Mouse (Mus musculus) midbrain, postnatal 0 days (tissue): ENCODE measurements at regions not wholly inside any gene's neighbourhood (a gene's known extent, or its start where the extent isn't known, plus 50 kb on each side); places are given as distances from the start of the nearest gene placed in this dataset.

ENCODE experiments used
- ATAC-seq: fragments of 200-750 bp; cut with Nextera tagmentation; 2 replicates; pipeline ENCODE4 v1.8.0; 2017; ENCODE audit warnings: moderate number of reproducible peaks, mild to moderate bottlenecking, moderate TSS enrichment, moderate library complexity; ENCODE audit not compliant: low FRiP score
- DNase-seq: peaks from one replicate; pipeline ENCODE4 v3.0.0-alpha.2; 2015; ENCODE audit warnings: low spot score
- H3K27ac ChIP-seq: fragments of 300-500 bp; sonication (generic); 2 replicates; pipeline ENCODE4 v1.5.1; 2014; ENCODE audit warnings: low read depth, mild to moderate bottlenecking, low read length, mixed read lengths
- H3K27me3 ChIP-seq: fragments of 300-500 bp; sonication (generic); 2 replicates; pipeline ENCODE4 v1.6.1; 2014; ENCODE audit warnings: low read length, control low read depth, mixed read lengths; ENCODE audit not compliant: insufficient read depth
- H3K36me3 ChIP-seq: fragments of 300-500 bp; sonication (generic); 2 replicates; pipeline ENCODE4 v1.6.1; 2014; ENCODE audit warnings: low read length, control low read depth, mixed read lengths; ENCODE audit not compliant: insufficient read depth
- H3K4me1 ChIP-seq: fragments of 300-500 bp; sonication (generic); 2 replicates; pipeline ENCODE4 v1.6.1; 2014; ENCODE audit warnings: mild to moderate bottlenecking, control low read depth, antibody characterized with exemption, low read length, mixed read lengths; ENCODE audit not compliant: insufficient read depth
- H3K4me2 ChIP-seq: fragments of 300-500 bp; sonication (generic); 2 replicates; pipeline ENCODE4 v1.6.1; 2014; ENCODE audit warnings: low read depth, mild to moderate bottlenecking, low read length, mixed read lengths; ENCODE audit not compliant: poor library complexity, severe bottlenecking
- H3K4me3 ChIP-seq: fragments of 300-500 bp; sonication (generic); 2 replicates; pipeline ENCODE4 v1.5.1; 2014; ENCODE audit warnings: low read depth, mild to moderate bottlenecking, low read length, moderate library complexity
- H3K9ac ChIP-seq: fragments of 300-500 bp; sonication (generic); replicated peaks from 2 replicates; pipeline ENCODE4 v1.6.1; 2014; ENCODE audit warnings: mild to moderate bottlenecking, low read length, moderate library complexity, mixed read lengths; ENCODE audit not compliant: poor library complexity, severe bottlenecking
- H3K9me3 ChIP-seq: fragments of 300-500 bp; sonication (generic); 2 replicates; pipeline ENCODE4 v1.6.1; 2016; ENCODE audit warnings: low read length, control low read depth
- CTCF ChIP-seq: IDR thresholded peaks from 2 replicates; pipeline ENCODE4 v1.5.1; 2016; ENCODE audit warnings: antibody characterized with exemption, mild to moderate bottlenecking
- WGBS: fragments of 180-500 bp; shearing (Covaris S2); extraction: QIAGEN DNeasy Blood & Tissue Kit; methylation state at CpG from one replicate; pipeline ENCODE4 v1.1.7; 2014; 5-methylcytosine and 5-hydroxymethylcytosine counted together

DNA sequence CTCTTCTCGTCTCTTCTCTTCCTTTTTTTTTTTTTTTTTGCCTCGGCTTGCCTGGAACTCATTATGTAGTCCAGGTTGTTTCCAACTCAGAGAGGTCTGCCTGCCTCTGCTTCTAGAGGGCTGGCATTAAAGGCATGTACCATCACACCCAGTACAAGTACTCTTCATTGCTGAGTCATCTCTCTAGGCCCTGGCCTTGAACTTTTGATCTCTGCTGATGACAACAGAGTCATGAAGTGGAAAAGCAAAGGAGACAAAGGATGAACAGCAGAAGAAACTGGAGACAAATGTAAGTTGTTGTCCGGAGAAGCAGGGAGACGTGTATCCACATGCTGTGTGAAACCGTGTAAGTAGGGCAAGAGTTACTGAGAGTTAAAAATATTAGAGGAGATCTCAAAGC lies 103.7 kb downstream of the Zfp706 start:
- Histone ChIP-seq H3K27me3 (no peaks in the 10 kb centered on the region), H3K9ac (no peak overlapping the region), H3K27ac (no peak overlapping the region), H3K4me2 (no peak overlapping the region), H3K36me3 (no peaks in the 10 kb centered on the region), H3K4me1 (peaks cover 15% of the 10 kb centered on the region; the same call in 1 of the 2 replicates), H3K9me3 (no peaks in the 10 kb centered on the region), H3K4me3 (no peak overlapping the region)
- TF ChIP-seq CTCF: no peak
- DNase-seq (no peak), ATAC-seq (no peak)
- 83% methylated on average over 5 of the region's 5 CpGs for WGBS

DNA sequence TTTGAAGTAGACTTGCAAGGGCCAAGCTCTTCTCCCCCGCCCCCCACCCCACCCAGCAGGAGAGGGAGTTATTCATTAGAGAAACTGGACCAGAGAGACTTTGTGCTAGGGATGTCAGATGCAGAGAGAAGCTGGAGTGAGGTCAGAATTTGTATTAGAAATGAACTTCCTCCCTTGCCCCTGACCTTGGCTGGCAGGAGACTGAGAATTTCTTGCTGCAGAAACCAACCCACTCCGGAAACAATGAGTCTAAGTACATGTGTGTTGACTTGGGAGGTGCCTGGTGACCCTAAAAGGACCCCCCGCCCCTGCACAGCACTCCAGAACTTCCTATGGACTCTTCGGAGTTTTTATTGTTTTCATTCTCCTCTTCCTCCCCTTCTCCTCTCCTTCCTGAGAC lies 104.3 kb downstream of the Zfp706 start:
- H3K4me3 ChIP-seq: no peak overlapping the region

DNA sequence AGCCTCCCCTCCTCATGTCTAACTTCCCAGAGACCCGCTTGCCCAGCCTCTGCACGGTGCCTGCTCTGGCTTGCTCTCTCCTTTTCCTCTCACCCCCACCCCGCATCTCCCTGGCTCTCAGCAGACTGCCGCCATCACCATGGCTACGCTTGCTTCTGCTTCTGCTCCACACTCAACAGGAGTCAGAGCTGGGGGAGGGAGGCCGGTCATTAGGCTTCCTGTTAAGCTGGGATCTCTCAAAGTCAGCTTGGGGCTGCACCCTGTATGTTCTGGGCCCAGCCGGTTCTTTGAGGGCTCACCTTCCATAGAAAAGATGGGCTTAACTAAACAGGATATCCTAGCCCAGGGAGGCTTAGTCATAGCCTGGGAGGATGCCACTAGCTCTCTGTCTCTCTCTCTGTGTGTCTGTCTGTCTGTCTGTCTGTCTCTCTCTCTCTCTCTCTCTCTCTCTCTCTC lies 105.7 kb downstream of the Zfp706 start:
- Histone ChIP-seq H3K9ac (0 out of 2 replicates have a peak overlapping the region, but pooled peaks have one; percentile 33), H3K27me3 (no peaks in the 10 kb centered on the region), H3K27ac (peak overlapping the region; percentile 51), H3K4me2 (peak overlapping the region; percentile 7; the same call in 1 of the 2 replicates), H3K36me3 (no peaks in the 10 kb centered on the region), H3K4me1 (peaks cover 15% of the 10 kb centered on the region; the same call in 1 of the 2 replicates), H3K9me3 (no peaks in the 10 kb centered on the region), H3K4me3 (no peak overlapping the region)
- DNase-seq (peak; percentile 85), ATAC-seq (peak; percentile 96)
- no peak for TF ChIP-seq CTCF
- 0% methylated on average over 7 of the region's 7 CpGs for WGBS

More for the DNA sequence above, 104.3 kb downstream of the Zfp706 start:
- DNase-seq (no peak), ATAC-seq (no peak)
- H3K4me2 ChIP-seq: no peak overlapping the region
- no peak overlapping the region for H3K9ac ChIP-seq
- H3K27ac ChIP-seq: no peak overlapping the region
- H3K9me3 ChIP-seq: no peaks in the 10 kb centered on the region
- H3K4me1 ChIP-seq: peaks cover 15% of the 10 kb centered on the region; the same call in 1 of the 2 replicates
- TF ChIP-seq CTCF: no peak
- 57% methylated on average over 4 of the region's 4 CpGs for WGBS
- no peaks in the 10 kb centered on the region for H3K36me3 ChIP-seq
- H3K27me3 ChIP-seq: no peaks in the 10 kb centered on the region

- H3K4me2 ChIP-seq: peak overlapping the region; percentile 7; the same call in 1 of the 2 replicates
- H3K4me3 ChIP-seq: no peak overlapping the region
- H3K4me1 ChIP-seq: peaks cover 15% of the 10 kb centered on the region; the same call in 1 of the 2 replicates
- H3K9me3 ChIP-seq: no peaks in the 10 kb centered on the region
- H3K27ac ChIP-seq: peak overlapping the region; percentile 51
- H3K9ac ChIP-seq: no peak overlapping the region
- peak; percentile 36; the same call in 1 of the 2 replicates for TF ChIP-seq CTCF
- peak; percentile 26 for ATAC-seq
- DNase-seq: no peak
- H3K27me3 ChIP-seq: no peaks in the 10 kb centered on the region
- no peaks in the 10 kb centered on the region for H3K36me3 ChIP-seq
- 49% methylated on average over 5 of the region's 5 CpGs for WGBS
Measured at GRCm38 (mm10) chr15:36901350-36901749, 106.2 kb downstream of the Zfp706 start.

DNA sequence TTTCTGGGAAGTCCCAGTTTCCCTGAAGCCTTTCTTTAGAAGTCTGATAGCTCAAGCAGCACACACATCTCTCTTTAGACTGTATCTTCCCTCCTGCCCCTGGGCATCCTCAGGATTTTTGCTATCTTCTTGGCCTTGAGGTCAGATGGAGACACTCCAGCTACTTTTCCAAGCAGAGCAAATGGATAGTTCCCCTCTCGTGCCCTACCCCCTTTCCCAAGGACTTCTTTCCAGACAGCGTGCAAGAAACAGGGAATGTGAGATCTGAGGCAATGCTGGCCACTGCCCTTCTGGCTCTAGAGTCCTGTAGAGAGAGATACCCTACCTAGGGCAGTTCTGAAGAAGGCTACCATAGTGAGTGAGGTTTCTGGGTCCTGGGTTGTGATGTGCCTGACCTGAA lies 106.6 kb downstream of the Zfp706 start:
- 52% methylated on average over 2 of the region's 2 CpGs for WGBS
- ATAC-seq: no peak
- H3K27ac ChIP-seq: peak overlapping the region; percentile 51; the same call in 1 of the 2 replicates

GRCm38 (mm10) chr15:36899882-36900281 lies 107.7 kb downstream of the Zfp706 start:
- Histone ChIP-seq H3K36me3 (no peaks in the 10 kb centered on the region), H3K9me3 (no peaks in the 10 kb centered on the region), H3K4me3 (no peak overlapping the region), H3K4me1 (peaks cover 15% of the 10 kb centered on the region; the same call in 1 of the 2 replicates), H3K27ac (no peak overlapping the region), H3K27me3 (no peaks in the 10 kb centered on the region), H3K4me2 (no peak overlapping the region), H3K9ac (no peak overlapping the region)
- DNase-seq (no peak), ATAC-seq (no peak)
- TF ChIP-seq CTCF: no peak
- 72% methylated on average over 2 of the region's 2 CpGs for WGBS

More for the DNA sequence above, 106.6 kb downstream of the Zfp706 start:
- H3K27me3 ChIP-seq: no peaks in the 10 kb centered on the region
- no peak overlapping the region for H3K4me2 ChIP-seq
- no peak overlapping the region for H3K4me3 ChIP-seq
- no peaks in the 10 kb centered on the region for H3K9me3 ChIP-seq
- peaks cover 15% of the 10 kb centered on the region; the same call in 1 of the 2 replicates for H3K4me1 ChIP-seq
- no peaks in the 10 kb centered on the region for H3K36me3 ChIP-seq
- TF ChIP-seq CTCF: no peak; the same call in 1 of the 2 replicates
- DNase-seq: no peak
- H3K9ac ChIP-seq: no peak overlapping the region
